Mouse (Mus musculus): ENCODE data around the gene Scn5a. TPM values are rescaled to one million over a fixed set of nuclear protein-coding genes. Genes with fewer than 3 reads are reported as not detected.
A peak's percentile ranks its signal among the peaks of the same experiment; 100 is the strongest.

Scn5a gene
- polyA plus RNA-seq, 1 experiment from 2014 or later: 0.22 TPM

DNA sequence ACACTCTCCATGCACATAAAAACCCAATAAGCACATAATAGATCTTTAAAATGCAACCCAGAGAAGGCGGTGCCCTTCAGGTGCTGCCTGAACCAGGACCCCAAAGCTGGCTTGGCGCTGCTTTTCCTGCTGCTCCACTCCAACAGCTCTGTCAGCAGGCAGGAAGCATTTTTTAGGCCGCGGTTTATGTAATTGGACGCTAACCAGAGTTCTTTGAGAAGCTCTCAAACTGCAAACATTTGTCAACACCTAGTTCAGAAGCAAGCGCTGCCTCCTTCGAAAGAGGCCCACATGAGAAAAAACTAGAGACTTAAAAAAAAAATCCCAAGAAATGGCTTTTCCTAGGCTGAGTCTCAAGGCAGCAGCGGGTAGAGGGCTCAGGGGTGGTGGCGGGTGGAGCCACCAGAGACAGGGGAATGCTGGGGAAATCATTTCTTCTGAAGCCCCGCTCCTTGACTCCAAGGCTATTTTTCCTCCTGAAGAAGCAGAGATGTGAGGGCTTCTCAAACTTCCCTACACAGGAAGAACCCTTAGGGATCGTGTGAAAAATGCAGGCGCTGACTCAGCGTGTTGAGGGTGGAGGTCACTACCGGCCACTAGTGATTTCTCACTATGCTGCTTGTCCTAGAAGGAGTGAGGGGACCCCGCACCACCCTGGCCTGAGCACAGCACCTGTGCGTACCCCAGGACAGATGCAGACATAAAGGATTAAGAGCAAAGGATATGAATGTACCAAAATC, 19.1 kb downstream of the Scn5a start:
- H3K36me3 ChIP-seq (ENCODE audit: control insufficient read depth, insufficient read depth, low read length): no peaks in the 10 kb centered on the region
- 80% methylated on average over 16 of the region's 16 CpGs for WGBS
- DNase-seq (ENCODE audit: low spot score) (no peak), ATAC-seq (ENCODE audit: low FRiP score) (no peak)
- H3K4me3 ChIP-seq (ENCODE audit: low read depth, low read length): no peak overlapping the region
- H3K9me3 ChIP-seq (ENCODE audit: control insufficient read depth, low read length): no peaks in the 10 kb centered on the region
- no peak overlapping the region for H3K4me2 ChIP-seq (replicated peaks; ENCODE audit: low read depth, low read length)
- H3K27ac ChIP-seq (ENCODE audit: low read depth, low read length): no peak overlapping the region
- H3K4me1 ChIP-seq (replicated peaks; ENCODE audit: control insufficient read depth, insufficient read depth, low read length): no peaks in the 10 kb centered on the region
- H3K9ac ChIP-seq (ENCODE audit: low read depth, low read length): no peak overlapping the region
- H3K27me3 ChIP-seq (ENCODE audit: control insufficient read depth, insufficient read depth, low read length): peaks cover 9% of the 10 kb centered on the region

DNA sequence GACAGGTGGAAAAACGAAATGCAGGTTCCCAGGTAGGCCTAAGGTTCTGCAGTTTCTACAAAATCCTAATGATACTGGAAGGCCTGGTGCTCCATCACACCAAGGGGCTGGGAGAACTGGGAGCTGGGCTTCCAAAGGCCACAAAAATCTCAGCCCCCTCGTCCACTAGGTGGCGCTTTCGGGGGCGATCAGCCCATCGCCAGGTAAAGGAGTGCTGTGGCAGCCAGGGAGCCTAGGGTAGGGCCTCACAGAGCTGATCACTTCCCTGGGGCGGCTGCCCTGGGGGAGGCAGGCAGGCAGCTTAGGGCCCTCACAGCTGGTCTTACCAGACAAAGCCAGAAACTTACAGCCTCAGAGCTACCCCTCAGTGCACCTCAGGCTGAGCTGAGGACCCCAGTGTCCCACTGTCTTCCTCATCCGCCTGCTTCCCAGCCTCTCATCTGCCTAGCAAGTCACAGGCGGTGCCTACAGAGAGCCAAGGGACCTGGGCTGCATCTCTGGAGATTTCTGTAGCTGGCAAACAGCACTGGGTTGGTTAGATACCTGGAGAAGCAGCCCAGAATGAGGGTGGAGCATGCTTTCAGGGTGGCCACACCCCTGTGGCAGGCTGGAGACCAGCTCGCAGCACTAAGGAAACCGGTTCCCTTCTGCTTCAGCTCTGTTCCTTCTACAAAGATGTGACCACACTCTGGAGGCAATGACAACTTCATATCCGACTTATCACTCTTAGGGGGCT, 20.5 kb downstream of the Scn5a start:
- Histone ChIP-seq H3K9me3 (ENCODE audit: control insufficient read depth, low read length) (no peaks in the 10 kb centered on the region), H3K4me3 (ENCODE audit: low read depth, low read length) (no peak overlapping the region), H3K27me3 (ENCODE audit: control insufficient read depth, insufficient read depth, low read length) (peaks cover 2% of the 10 kb centered on the region), H3K4me1 (replicated peaks; ENCODE audit: control insufficient read depth, insufficient read depth, low read length) (no peaks in the 10 kb centered on the region), H3K27ac (ENCODE audit: low read depth, low read length) (no peak overlapping the region), H3K4me2 (replicated peaks; ENCODE audit: low read depth, low read length) (no peak overlapping the region), H3K9ac (ENCODE audit: low read depth, low read length) (no peak overlapping the region), H3K36me3 (ENCODE audit: control insufficient read depth, insufficient read depth, low read length) (no peaks in the 10 kb centered on the region)
- no peak for ATAC-seq (ENCODE audit: low FRiP score)
- DNase-seq (ENCODE audit: low spot score): peak; percentile 78
- WGBS: 20% methylated on average over 12 of the region's 12 CpGs

DNA sequence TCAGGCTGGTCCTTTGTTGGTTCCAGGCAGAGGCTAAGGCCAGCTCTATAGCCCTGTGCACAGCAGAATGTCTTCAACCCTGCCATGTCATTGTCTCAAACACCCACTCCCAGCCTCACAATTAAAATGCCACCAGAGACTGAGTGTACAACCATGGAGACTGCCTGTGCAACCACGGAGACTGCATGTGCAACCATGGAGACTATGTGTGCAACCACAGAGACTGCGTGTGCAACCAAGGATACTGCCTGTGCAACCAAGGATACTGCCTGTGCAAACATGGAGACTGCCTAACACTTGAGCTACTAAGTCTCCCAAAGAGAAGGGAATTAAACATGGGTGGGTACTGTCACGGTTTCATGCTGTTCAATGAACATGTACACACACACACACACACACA, 22.8 kb downstream of the Scn5a start:
- WGBS: 91% methylated on average over 3 of the region's 3 CpGs
- ATAC-seq (ENCODE audit: low FRiP score): no peak

GRCm38 (mm10) chr9:119547528-119547927, 31.3 kb downstream of the Scn5a start:
- Histone ChIP-seq H3K27me3 (ENCODE audit: control insufficient read depth, insufficient read depth, low read length) (no peaks in the 10 kb centered on the region), H3K9ac (ENCODE audit: low read depth, low read length) (no peak overlapping the region)

More for the DNA sequence above, 22.8 kb downstream of the Scn5a start:
- H3K27ac ChIP-seq (ENCODE audit: low read depth, low read length): no peak overlapping the region
- no peak overlapping the region for H3K4me3 ChIP-seq (ENCODE audit: low read depth, low read length)
- H3K36me3 ChIP-seq (ENCODE audit: control insufficient read depth, insufficient read depth, low read length): no peaks in the 10 kb centered on the region
- DNase-seq (ENCODE audit: low spot score): no peak
- H3K4me2 ChIP-seq (replicated peaks; ENCODE audit: low read depth, low read length): no peak overlapping the region
- no peak overlapping the region for H3K9ac ChIP-seq (ENCODE audit: low read depth, low read length)
- H3K9me3 ChIP-seq (ENCODE audit: control insufficient read depth, low read length): no peaks in the 10 kb centered on the region
- no peaks in the 10 kb centered on the region; the same call in none of the 2 replicates for H3K27me3 ChIP-seq (ENCODE audit: control insufficient read depth, insufficient read depth, low read length)
- no peaks in the 10 kb centered on the region for H3K4me1 ChIP-seq (replicated peaks; ENCODE audit: control insufficient read depth, insufficient read depth, low read length)

GRCm38 (mm10) chr9:119547128-119547527, 31.7 kb downstream of the Scn5a start:
- Histone ChIP-seq H3K27me3 (ENCODE audit: control insufficient read depth, insufficient read depth, low read length) (0 out of 2 replicates have a peak, but pooled peaks cover under 1% of the 10 kb centered on the region), H3K9ac (ENCODE audit: low read depth, low read length) (no peak overlapping the region), H3K27ac (ENCODE audit: low read depth, low read length) (no peak overlapping the region), H3K9me3 (ENCODE audit: control insufficient read depth, low read length) (no peaks in the 10 kb centered on the region), H3K36me3 (ENCODE audit: control insufficient read depth, insufficient read depth, low read length) (no peaks in the 10 kb centered on the region), H3K4me1 (replicated peaks; ENCODE audit: control insufficient read depth, insufficient read depth, low read length) (no peaks in the 10 kb centered on the region), H3K4me3 (ENCODE audit: low read depth, low read length) (no peak overlapping the region), H3K4me2 (replicated peaks; ENCODE audit: low read depth, low read length) (no peak overlapping the region)
- DNase-seq (ENCODE audit: low spot score) (no peak), ATAC-seq (ENCODE audit: low FRiP score) (no peak)
- WGBS: 65% methylated on average over 8 of the region's 8 CpGs

More at GRCm38 (mm10) chr9:119547528-119547927, 31.3 kb downstream of the Scn5a start:
- H3K4me3 ChIP-seq (ENCODE audit: low read depth, low read length): no peak overlapping the region
- WGBS: 40% methylated on average over 12 of the region's 12 CpGs
- no peaks in the 10 kb centered on the region for H3K9me3 ChIP-seq (ENCODE audit: control insufficient read depth, low read length)
- H3K36me3 ChIP-seq (ENCODE audit: control insufficient read depth, insufficient read depth, low read length): no peaks in the 10 kb centered on the region
- no peak overlapping the region for H3K4me2 ChIP-seq (replicated peaks; ENCODE audit: low read depth, low read length)
- ATAC-seq (ENCODE audit: low FRiP score): no peak
- H3K27ac ChIP-seq (ENCODE audit: low read depth, low read length): no peak overlapping the region
- no peak for DNase-seq (ENCODE audit: low spot score)
- no peaks in the 10 kb centered on the region for H3K4me1 ChIP-seq (replicated peaks; ENCODE audit: control insufficient read depth, insufficient read depth, low read length)

DNA sequence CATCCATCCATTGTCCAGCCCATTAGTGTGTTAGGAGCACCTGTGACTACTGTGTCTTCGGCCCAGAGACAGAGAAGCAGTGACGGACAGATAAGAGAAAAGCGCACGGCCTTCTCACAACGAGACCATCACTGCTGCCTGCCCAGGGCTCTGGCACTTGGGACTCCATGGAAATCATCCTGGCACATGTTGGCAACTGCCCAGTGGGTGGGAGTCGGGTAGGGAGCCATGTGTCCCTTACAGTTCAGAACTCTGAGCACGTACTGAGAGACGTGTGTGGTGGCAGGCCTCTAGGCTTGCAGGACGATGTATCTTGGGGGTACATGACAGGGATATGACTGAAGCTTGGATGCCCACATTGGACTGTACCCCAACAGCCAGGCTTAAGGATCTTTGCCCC, 38.1 kb downstream of the Scn5a start:
- DNase-seq (ENCODE audit: low spot score) (no peak), ATAC-seq (ENCODE audit: low FRiP score) (no peak)
- no peaks in the 10 kb centered on the region for H3K36me3 ChIP-seq (ENCODE audit: control insufficient read depth, insufficient read depth, low read length)
- H3K4me1 ChIP-seq (replicated peaks; ENCODE audit: control insufficient read depth, insufficient read depth, low read length): no peaks in the 10 kb centered on the region
- H3K27me3 ChIP-seq (ENCODE audit: control insufficient read depth, insufficient read depth, low read length): 0 out of 2 replicates have a peak, but pooled peaks cover 2% of the 10 kb centered on the region
- H3K4me3 ChIP-seq (ENCODE audit: low read depth, low read length): no peak overlapping the region
- H3K9ac ChIP-seq (ENCODE audit: low read depth, low read length): no peak overlapping the region
- H3K27ac ChIP-seq (ENCODE audit: low read depth, low read length): no peak overlapping the region
- H3K9me3 ChIP-seq (ENCODE audit: control insufficient read depth, low read length): no peaks in the 10 kb centered on the region
- H3K4me2 ChIP-seq (replicated peaks; ENCODE audit: low read depth, low read length): no peak overlapping the region
- WGBS: 88% methylated on average over 9 of the region's 9 CpGs

DNA sequence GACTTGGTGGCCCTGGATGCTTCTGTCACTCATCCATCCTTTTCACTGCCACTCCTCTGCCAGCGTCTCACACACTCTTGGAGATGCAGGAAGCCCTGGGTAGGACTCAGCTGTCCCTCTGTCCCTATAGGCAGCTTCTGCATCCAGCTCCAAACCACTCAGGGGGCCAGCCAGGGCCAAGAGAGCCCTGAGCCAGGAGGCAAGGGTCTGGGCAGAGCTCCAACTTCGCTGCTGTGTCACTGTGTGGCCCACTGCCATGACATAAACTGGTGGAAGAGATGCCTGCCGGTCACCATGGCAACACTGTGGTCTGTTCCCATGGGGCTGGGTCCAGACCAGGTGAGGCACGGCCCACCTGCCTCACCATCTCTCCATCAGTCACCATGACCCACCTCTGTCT, 41.0 kb downstream of the Scn5a start:
- H3K9ac ChIP-seq (ENCODE audit: low read depth, low read length): no peak overlapping the region
- H3K36me3 ChIP-seq (ENCODE audit: control insufficient read depth, insufficient read depth, low read length): no peaks in the 10 kb centered on the region
- H3K27me3 ChIP-seq (ENCODE audit: control insufficient read depth, insufficient read depth, low read length): 0 out of 2 replicates have a peak, but pooled peaks cover 2% of the 10 kb centered on the region
- no peak overlapping the region for H3K27ac ChIP-seq (ENCODE audit: low read depth, low read length)
- H3K4me3 ChIP-seq (ENCODE audit: low read depth, low read length): no peak overlapping the region
- ATAC-seq (ENCODE audit: low FRiP score): no peak
- no peak for DNase-seq (ENCODE audit: low spot score)
- WGBS: 78% methylated on average over 4 of the region's 4 CpGs
- no peak overlapping the region for H3K4me2 ChIP-seq (replicated peaks; ENCODE audit: low read depth, low read length)
- H3K4me1 ChIP-seq (replicated peaks; ENCODE audit: control insufficient read depth, insufficient read depth, low read length): no peaks in the 10 kb centered on the region
- H3K9me3 ChIP-seq (ENCODE audit: control insufficient read depth, low read length): no peaks in the 10 kb centered on the region

DNA sequence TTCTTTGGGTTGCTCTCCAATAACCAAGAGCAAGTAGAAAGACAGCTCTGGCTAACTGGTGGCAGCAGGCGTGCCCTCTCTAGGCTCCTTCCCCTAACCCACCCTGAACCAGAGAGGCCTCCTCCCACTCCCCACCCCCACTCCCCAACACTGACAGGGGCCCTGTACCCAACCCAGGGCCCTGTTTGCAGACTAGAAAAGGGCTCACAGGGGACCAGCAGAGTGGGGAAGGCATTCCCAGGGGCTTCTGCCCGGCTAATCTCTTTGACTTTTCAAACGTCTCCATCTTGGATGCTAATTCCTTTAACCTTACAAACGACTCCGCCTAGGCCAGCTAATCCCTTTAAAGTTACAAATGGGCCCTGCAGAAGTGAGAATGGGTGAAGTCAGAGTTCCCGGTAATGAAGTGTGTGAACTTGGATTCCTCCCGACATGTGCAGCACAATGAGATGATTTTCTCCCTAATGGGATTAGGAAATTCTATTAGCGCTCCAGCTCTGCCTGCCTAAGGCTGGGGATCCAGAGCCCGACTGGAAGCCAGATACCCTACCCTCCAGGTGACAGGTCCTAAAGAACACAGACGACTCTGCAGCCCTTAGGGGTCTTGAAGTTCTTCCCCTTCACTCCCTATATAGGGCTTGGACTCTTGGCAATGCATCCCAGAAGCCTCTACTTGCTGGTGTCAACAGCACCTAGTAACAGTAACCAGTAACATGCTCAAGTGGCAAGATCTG, 47.0 kb downstream of the Scn5a start:
- no peaks in the 10 kb centered on the region for H3K27me3 ChIP-seq (ENCODE audit: control insufficient read depth, insufficient read depth, low read length)
- DNase-seq (ENCODE audit: low spot score) (no peak), ATAC-seq (ENCODE audit: low FRiP score) (no peak)
- H3K9me3 ChIP-seq (ENCODE audit: control insufficient read depth, low read length): no peaks in the 10 kb centered on the region
- no peak overlapping the region for H3K4me2 ChIP-seq (replicated peaks; ENCODE audit: low read depth, low read length)
- H3K4me1 ChIP-seq (replicated peaks; ENCODE audit: control insufficient read depth, insufficient read depth, low read length): no peaks in the 10 kb centered on the region
- H3K4me3 ChIP-seq (ENCODE audit: low read depth, low read length): no peak overlapping the region
- H3K36me3 ChIP-seq (ENCODE audit: control insufficient read depth, insufficient read depth, low read length): no peaks in the 10 kb centered on the region
- no peak overlapping the region for H3K9ac ChIP-seq (ENCODE audit: low read depth, low read length)
- no peak overlapping the region for H3K27ac ChIP-seq (ENCODE audit: low read depth, low read length)
- WGBS: 28% methylated on average over 10 of the region's 10 CpGs
